Mouse (Mus musculus) forebrain, embryonic 15.5 days (tissue): Measurements from ENCODE around the gene 9330161L09Rik. TPM values are rescaled to one million over a fixed set of nuclear protein-coding genes. Genes with fewer than 3 reads are reported as not detected.

Experiments used
- ATAC-seq: fragments of 200-750 bp; cut with Nextera tagmentation; replicated peaks from 2 replicates; pipeline ENCODE4 v1.8.0; 2017; ENCODE audit warnings: mild to moderate bottlenecking, moderate TSS enrichment, moderate library complexity
- H3K27ac ChIP-seq: fragments of 300-500 bp; sonication (generic); replicated peaks from 2 replicates; pipeline ENCODE4 v1.5.1; 2015; ENCODE audit warnings: mild to moderate bottlenecking, inconsistent platforms
- H3K27me3 ChIP-seq: fragments of 300-500 bp; sonication (generic); 2 replicates; pipeline ENCODE4 v1.6.1; 2015; ENCODE audit warnings: inconsistent platforms
- H3K36me3 ChIP-seq: fragments of 300-500 bp; sonication (generic); 2 replicates; pipeline ENCODE4 v1.6.1; 2015; ENCODE audit warnings: mild to moderate bottlenecking, inconsistent platforms
- H3K4me1 ChIP-seq: fragments of 300-500 bp; sonication (generic); 2 replicates; pipeline ENCODE4 v1.6.1; 2015; ENCODE audit warnings: inconsistent platforms
- H3K4me2 ChIP-seq: fragments of 300-500 bp; sonication (generic); replicated peaks from 2 replicates; pipeline ENCODE4 v1.6.1; 2015; ENCODE audit warnings: mild to moderate bottlenecking, inconsistent platforms
- H3K4me3 ChIP-seq: fragments of 300-500 bp; sonication (generic); 2 replicates; pipeline ENCODE4 v1.5.1; 2015; ENCODE audit warnings: mild to moderate bottlenecking, inconsistent platforms
- H3K9ac ChIP-seq: fragments of 300-500 bp; sonication (generic); replicated peaks from 2 replicates; pipeline ENCODE4 v1.6.1; 2015; ENCODE audit warnings: mild to moderate bottlenecking, inconsistent platforms
- H3K9me3 ChIP-seq: fragments of 300-500 bp; sonication (generic); 2 replicates; pipeline ENCODE4 v1.6.1; 2016; ENCODE audit warnings: inconsistent platforms
- WGBS: fragments of 180-500 bp; shearing (Covaris S2); methylation state at CpG from one replicate; pipeline ENCODE4 v1.1.7; 2015; ENCODE audit warnings: mixed read lengths; 5-methylcytosine and 5-hydroxymethylcytosine counted together
- polyA plus RNA-seq: library from polyadenylated mRNA; unstranded; fragments of >200 nt; fragmentation: Nextera tagmentation; extraction: Ambion mirVana; gene quantifications from 2 replicates; pipeline ENCODE4 v1.2.1, GENCODE M21; 2015

The 9330161L09Rik gene
- polyA plus RNA-seq, 1 experiment from 2014 or later, result 0.69 TPM

DNA sequence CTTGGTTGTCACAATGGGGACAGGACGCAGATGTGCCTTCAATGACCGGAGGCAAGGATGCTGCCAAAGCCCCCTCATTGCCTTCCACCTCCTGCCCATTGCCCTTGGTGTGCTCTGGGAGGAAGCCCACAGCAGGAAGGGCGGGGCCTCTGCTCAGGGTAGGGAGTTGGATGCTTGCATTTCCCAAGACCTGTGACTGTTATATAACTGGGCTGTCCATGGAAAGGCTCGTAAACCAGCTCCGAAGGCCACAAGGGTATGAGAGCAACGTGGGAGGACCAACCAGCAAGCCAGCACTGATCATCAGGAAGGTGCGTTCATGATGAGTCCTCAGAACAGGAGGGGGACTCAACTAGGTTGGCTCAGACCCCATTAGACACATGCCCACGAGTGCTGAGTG is 46.8 kb downstream of the 9330161L09Rik start:
- Histone ChIP-seq H3K9ac (no peak overlapping the region), H3K4me1 (no peaks in the 10 kb centered on the region), H3K9me3 (no peaks in the 10 kb centered on the region), H3K27me3 (no peaks in the 10 kb centered on the region), H3K4me2 (no peak overlapping the region), H3K36me3 (no peaks in the 10 kb centered on the region), H3K4me3 (no peak overlapping the region), H3K27ac (no peak overlapping the region)
- no peak for ATAC-seq
- 79% methylated on average over 8 of the region's 8 CpGs for WGBS

DNA sequence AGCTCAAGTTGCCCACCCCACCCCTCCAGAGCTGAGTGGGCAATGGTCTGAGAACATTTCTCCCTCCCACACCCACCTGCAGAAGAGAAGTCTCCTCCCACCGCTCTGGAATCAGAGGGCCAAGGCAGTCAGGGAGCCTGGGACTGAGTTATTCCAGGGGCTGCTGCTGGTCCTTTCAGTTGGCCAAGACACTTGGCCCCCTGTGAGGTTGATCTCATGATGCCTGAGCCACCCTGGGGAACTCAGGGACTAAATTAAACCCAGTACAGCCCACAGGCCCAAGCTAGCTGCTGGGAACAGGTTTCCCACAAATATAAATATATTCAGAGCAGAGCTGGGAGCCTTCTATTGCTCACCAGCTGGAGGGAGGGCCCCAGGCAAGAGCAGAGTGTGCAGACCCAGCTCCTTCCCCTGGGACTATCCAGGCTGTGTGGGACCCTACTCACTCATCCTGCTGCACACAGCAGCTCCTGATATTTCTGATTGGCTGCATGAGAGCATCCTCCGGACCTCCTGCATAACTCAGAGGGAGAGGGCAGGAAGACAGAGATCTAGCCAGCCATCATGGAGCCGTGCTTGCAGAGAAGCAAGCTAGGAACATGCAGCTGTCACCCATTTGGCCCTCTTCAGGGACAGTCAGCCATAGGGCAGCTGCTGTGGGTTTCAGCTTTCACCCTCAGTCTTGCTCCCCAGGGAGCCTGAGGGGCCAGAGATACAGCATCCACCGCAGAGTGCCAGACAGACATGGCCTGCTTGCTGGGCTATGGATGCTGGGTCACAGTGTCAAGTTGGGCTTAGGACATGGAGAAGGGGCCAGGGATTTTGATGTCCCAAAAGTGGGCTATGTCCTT is 48.4 kb downstream of the 9330161L09Rik start:
- Histone ChIP-seq H3K27me3 (no peaks in the 10 kb centered on the region), H3K36me3 (no peaks in the 10 kb centered on the region), H3K4me3 (no peak overlapping the region), H3K4me2 (no peak overlapping the region), H3K27ac (no peak overlapping the region), H3K4me1 (no peaks in the 10 kb centered on the region), H3K9me3 (no peaks in the 10 kb centered on the region), H3K9ac (no peak overlapping the region)
- no peak for ATAC-seq
- 69% methylated on average over 4 of the region's 4 CpGs for WGBS

DNA sequence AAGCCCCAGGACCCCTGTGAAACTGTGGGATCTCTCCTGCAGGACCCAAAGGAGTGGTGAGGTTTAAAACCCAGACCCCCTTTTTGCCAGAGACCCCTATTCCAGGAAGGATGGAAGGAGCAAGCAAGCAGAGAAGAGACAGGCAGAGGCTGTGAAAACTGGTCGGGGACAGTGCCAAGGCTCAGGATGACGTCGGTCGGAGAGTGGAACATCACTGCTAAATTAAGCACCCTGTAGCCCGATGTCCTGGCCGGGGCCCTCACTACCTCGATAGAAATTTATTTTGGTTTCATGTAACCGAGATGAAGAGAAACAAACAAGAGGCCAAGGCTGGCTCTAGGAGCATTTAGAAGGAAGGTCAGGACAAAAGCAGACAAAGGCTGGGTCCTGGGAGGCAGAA is 49.4 kb downstream of the 9330161L09Rik start:
- no peaks in the 10 kb centered on the region for H3K27me3 ChIP-seq
- no peaks in the 10 kb centered on the region for H3K36me3 ChIP-seq
- no peak overlapping the region for H3K9ac ChIP-seq
- no peaks in the 10 kb centered on the region for H3K9me3 ChIP-seq
- no peak overlapping the region for H3K4me3 ChIP-seq
- H3K4me2 ChIP-seq, result no peak overlapping the region
- WGBS, result 77% methylated on average over 8 of the region's 8 CpGs
- H3K4me1 ChIP-seq, result 0 out of 2 replicates have a peak, but pooled peaks cover 3% of the 10 kb centered on the region
- H3K27ac ChIP-seq, result no peak overlapping the region
- ATAC-seq, result no peak

Other genes starting within 250 kb of the 9330161L09Rik start
- gene Prima1, start 165.7 kb downstream of the 9330161L09Rik start, polyA plus RNA-seq, result 0.23 and 0.25 TPM in 2 replicates
- gene Fam181a, start 96.8 kb downstream of the 9330161L09Rik start, polyA plus RNA-seq, result 4.0 TPM in 2 replicates
- 0.55 and 0.74 TPM in 2 replicates for gene Asb2, start 51.8 kb downstream of the 9330161L09Rik start, polyA plus RNA-seq
- 19.2 and 21.9 TPM in 2 replicates for gene Otub2, start 19.1 kb downstream of the 9330161L09Rik start, polyA plus RNA-seq
- gene Ddx24, start 18.0 kb upstream of the 9330161L09Rik start, polyA plus RNA-seq, result 147 and 153 TPM in 2 replicates
- 6.7 and 8.0 TPM in 2 replicates for gene Ifi27, start 26.4 kb upstream of the 9330161L09Rik start, polyA plus RNA-seq
- gene Ifi27l2a, start 35.9 kb upstream of the 9330161L09Rik start, polyA plus RNA-seq, result 3.1 and 6.2 TPM in 2 replicates
- not detected in 2 replicates for gene Ifi27l2b, start 49.4 kb upstream of the 9330161L09Rik start, polyA plus RNA-seq
- 1.8 and 1.9 TPM in 2 replicates for gene Ppp4r4, start 124.5 kb upstream of the 9330161L09Rik start, polyA plus RNA-seq
- gene Serpina10, start 223.6 kb upstream of the 9330161L09Rik start, polyA plus RNA-seq, result 0.05 TPM in 1 of 2 replicates, not detected in the other
- 0.49 TPM in 1 of 2 replicates, not detected in the other for gene Serpina6, start 249.4 kb upstream of the 9330161L09Rik start, polyA plus RNA-seq